Mouse (Mus musculus) G1E (cell line): ENCODE results near the gene Sco2.

Experiments
- CTCF ChIP-seq: IDR thresholded peaks from 2 replicates; pipeline ENCODE4 v1.5.1; 2012; ENCODE audit warnings: low read depth, low read length, inconsistent platforms, mixed read lengths
- GATA2 ChIP-seq: IDR thresholded peaks from 2 replicates; pipeline ENCODE4 v1.6.1; 2012; ENCODE audit warnings: low read depth, low read length, inconsistent platforms, borderline replicate concordance
- POLR2AphosphoS5 ChIP-seq: IDR thresholded peaks from 2 replicates; pipeline ENCODE4 v1.6.1; 2012; ENCODE audit warnings: low read depth, low read length, inconsistent platforms; ENCODE audit not compliant: insufficient replicate concordance

GRCm38 (mm10) chr15:89352795-89353194 lies 20.9 kb downstream of the Sco2 start:
- TF ChIP-seq CTCF (no peak), POLR2AphosphoS5 (no peak), GATA2 (no peak)
